Mouse (Mus musculus) kidney, embryonic 16.5 days (tissue): Measurements from ENCODE around the gene Vgll2. TPM values are rescaled to one million over a fixed set of nuclear protein-coding genes. Genes with fewer than 3 reads are reported as not detected.
A peak's percentile ranks its signal among the peaks of the same experiment; 100 is the strongest.

Experiments
- ATAC-seq: fragments of 200-750 bp; cut with Nextera tagmentation; 2 replicates; pipeline ENCODE4 v1.8.0; 2017; ENCODE audit warnings: moderate TSS enrichment; ENCODE audit not compliant: low FRiP score, low TSS enrichment
- H3K27ac ChIP-seq: fragments of 300-500 bp; sonication (generic); 2 replicates; pipeline ENCODE4 v1.5.1; 2014; ENCODE audit warnings: low read length
- H3K27me3 ChIP-seq: fragments of 300-500 bp; sonication (generic); 2 replicates; pipeline ENCODE4 v1.6.1; 2014; ENCODE audit warnings: low read length, control low read depth, mixed read lengths; ENCODE audit not compliant: insufficient read depth
- H3K36me3 ChIP-seq: fragments of 300-500 bp; sonication (generic); 2 replicates; pipeline ENCODE4 v1.6.1; 2014; ENCODE audit warnings: low read length, control low read depth, mixed read lengths; ENCODE audit not compliant: insufficient read depth
- H3K4me1 ChIP-seq: fragments of 300-500 bp; sonication (generic); 2 replicates; pipeline ENCODE4 v1.6.1; 2014; ENCODE audit warnings: low read length, control low read depth, mixed read lengths; ENCODE audit not compliant: insufficient read depth
- H3K4me2 ChIP-seq: fragments of 300-500 bp; sonication (generic); replicated peaks from 2 replicates; pipeline ENCODE4 v1.6.1; 2014; ENCODE audit warnings: low read depth, low read length
- H3K4me3 ChIP-seq: fragments of 300-500 bp; sonication (generic); 2 replicates; pipeline ENCODE4 v1.5.1; 2014; ENCODE audit warnings: mild to moderate bottlenecking, low read length
- H3K9ac ChIP-seq: fragments of 300-500 bp; sonication (generic); replicated peaks from 2 replicates; pipeline ENCODE4 v1.6.1; 2014; ENCODE audit warnings: low read length
- H3K9me3 ChIP-seq: fragments of 300-500 bp; sonication (generic); 2 replicates; pipeline ENCODE4 v1.6.1; 2016; ENCODE audit warnings: low read length, control low read depth
- WGBS: fragments of 180-500 bp; shearing (Covaris S2); extraction: QIAGEN DNeasy Blood & Tissue Kit; methylation state at CpG from one replicate; pipeline ENCODE4 v1.1.7; 2014; 5-methylcytosine and 5-hydroxymethylcytosine counted together
- microRNA-seq: library from miRNA; unstranded; fragments of <30 nt; microRNA quantifications from one replicate; pipeline ENCODE4, GENCODE M21; 2016
- polyA plus RNA-seq: library from polyadenylated mRNA; unstranded; fragments of >200 nt; fragmentation: Nextera tagmentation; extraction: Ambion mirVana; gene quantifications from 2 replicates; pipeline ENCODE4 v1.2.1, GENCODE M21; 2015

The Vgll2 gene
- polyA plus RNA-seq, 1 experiment from 2014 or later: 0.67 TPM

- no peak for ATAC-seq
- Histone ChIP-seq H3K4me2 (no peak overlapping the region), H3K9me3 (no peaks in the 10 kb centered on the region), H3K27me3 (no peaks in the 10 kb centered on the region), H3K36me3 (no peaks in the 10 kb centered on the region), H3K9ac (no peak overlapping the region), H3K27ac (no peak overlapping the region), H3K4me1 (no peaks in the 10 kb centered on the region), H3K4me3 (no peak overlapping the region)
- WGBS: 61% methylated on average over 3 of the region's 3 CpGs
Observed at GRCm38 (mm10) chr10:52048287-52048686, 26.0 kb downstream of the Vgll2 start.

- Histone ChIP-seq H3K4me1 (no peaks in the 10 kb centered on the region), H3K4me3 (no peak overlapping the region), H3K9me3 (no peaks in the 10 kb centered on the region), H3K4me2 (no peak overlapping the region), H3K27me3 (no peaks in the 10 kb centered on the region), H3K36me3 (no peaks in the 10 kb centered on the region), H3K27ac (no peak overlapping the region), H3K9ac (no peak overlapping the region)
- ATAC-seq: 0 out of 2 replicates have a peak, but pooled peaks have one; percentile 51
Observed at GRCm38 (mm10) chr10:52072482-52072881, 50.2 kb downstream of the Vgll2 start.

Small RNA genes lying within 50 kb of the gene (microRNA-seq; reads per million reads assigned to microRNA genes)
- not detected for gene Gm24084

Other genes with a start within 250 kb of the Vgll2 start
- 1.7 and 2.1 TPM in 2 replicates for gene Ros1, start 172.7 kb downstream of the Vgll2 start, polyA plus RNA-seq
- gene Dcbld1, start 211.1 kb downstream of the Vgll2 start, polyA plus RNA-seq: 32.5 and 33.2 TPM in 2 replicates